Mouse (Mus musculus) ES-E14 (cell line): ENCODE measurements around the gene Gm19684. TPM values are rescaled to one million over a fixed set of nuclear protein-coding genes. Genes with fewer than 3 reads are reported as not detected.
A peak's percentile ranks its signal among the peaks of the same experiment; 100 is the strongest.
"Not testable (repeated sequence)": the region's sequence is repeated elsewhere in the genome, so short reads cannot be mapped to it uniquely, and the experiment has no call there.

Experiments used
- DNase-seq: peaks from one replicate; pipeline ENCODE4 v3.0.0-alpha.2; 2013; ENCODE audit warnings: low read depth, low spot score
- H3K27ac ChIP-seq: 2 replicates; pipeline ENCODE4 v1.5.1; 2012; ENCODE audit warnings: low read depth, mild to moderate bottlenecking, low read length, moderate library complexity, mixed read lengths; ENCODE audit not compliant: poor library complexity, insufficient read depth, severe bottlenecking
- H3K36me3 ChIP-seq: 2 replicates; pipeline ENCODE4 v1.6.1; 2012; ENCODE audit warnings: mild to moderate bottlenecking, low read length, moderate library complexity, mixed read lengths; ENCODE audit not compliant: control insufficient read depth, poor library complexity, insufficient read depth, severe bottlenecking
- H3K4me1 ChIP-seq, 2 experiments: fragments of 150-350 bp in 1 of 2; sonication (generic) in 1 of 2; 2 replicates each; pipeline ENCODE4 v1.6.1; 2012; ENCODE audit warnings: low read length in 2 of 2, mild to moderate bottlenecking in 1 of 2, mixed read lengths in 1 of 2; ENCODE audit not compliant: control insufficient read depth in 2 of 2, insufficient read depth in 2 of 2, poor library complexity in 1 of 2
- H3K4me3 ChIP-seq, 2 experiments: fragments of 150-350 bp in 1 of 2; sonication (generic) in 1 of 2; 2 replicates each; pipeline ENCODE4 v1.5.1; 2012; ENCODE audit warnings: low read length in 2 of 2, low read depth in 1 of 2, mild to moderate bottlenecking in 1 of 2, mixed read lengths in 1 of 2; ENCODE audit not compliant: insufficient read depth in 1 of 2, poor library complexity in 1 of 2, severe bottlenecking in 1 of 2
- H3K9ac ChIP-seq: 2 replicates; pipeline ENCODE4 v1.6.1; 2012; ENCODE audit warnings: low read depth, mild to moderate bottlenecking, low read length, mixed read lengths; ENCODE audit not compliant: poor library complexity, insufficient read depth, severe bottlenecking
- H3K9me3 ChIP-seq: fragments of 150-350 bp; sonication (generic); 2 replicates; pipeline ENCODE4 v1.6.1; 2012; ENCODE audit warnings: low read depth, mild to moderate bottlenecking, low read length; ENCODE audit not compliant: control insufficient read depth, insufficient read depth
- CHD2 ChIP-seq: IDR thresholded peaks from 2 replicates; pipeline ENCODE4 v1.6.1; 2014; ENCODE audit warnings: mild to moderate bottlenecking, low read depth, low read length, inconsistent platforms
- HCFC1 ChIP-seq: IDR thresholded peaks from 2 replicates; pipeline ENCODE4 v1.6.1; 2012; ENCODE audit warnings: low read length, inconsistent platforms, borderline replicate concordance; ENCODE audit not compliant: insufficient read depth
- MAFK ChIP-seq: IDR thresholded peaks from 2 replicates; pipeline ENCODE4 v1.6.1; 2014; ENCODE audit warnings: mild to moderate bottlenecking, low read depth, low read length, inconsistent platforms; ENCODE audit not compliant: insufficient read depth
- ZC3H11A ChIP-seq: IDR thresholded peaks from 2 replicates; pipeline ENCODE4 v1.6.1; 2012; ENCODE audit warnings: low read depth, mild to moderate bottlenecking, inconsistent platforms, low read length, borderline replicate concordance
- in situ Hi-C, 2 experiments: fragments of 600-800 bp; cut with MboI; formaldehyde crosslinking; loops; one replicate each; pipeline ENCODE4 v1.15.1; 2025; ENCODE audit warnings: low sequenced_read_pairs in 2 of 2, inconsistent platforms in 1 of 2; ENCODE audit not compliant: unreplicated experiment in 2 of 2
- total RNA-seq: library from RNA; depleted of rRNA; stranded (reverse); fragments of 300-350 nt; gene quantifications from 2 replicates; pipeline ENCODE4 v1.2.3, GENCODE M21; 2012

Gene Gm19684
- total RNA-seq, 1 experiment, result not detected

DNA sequence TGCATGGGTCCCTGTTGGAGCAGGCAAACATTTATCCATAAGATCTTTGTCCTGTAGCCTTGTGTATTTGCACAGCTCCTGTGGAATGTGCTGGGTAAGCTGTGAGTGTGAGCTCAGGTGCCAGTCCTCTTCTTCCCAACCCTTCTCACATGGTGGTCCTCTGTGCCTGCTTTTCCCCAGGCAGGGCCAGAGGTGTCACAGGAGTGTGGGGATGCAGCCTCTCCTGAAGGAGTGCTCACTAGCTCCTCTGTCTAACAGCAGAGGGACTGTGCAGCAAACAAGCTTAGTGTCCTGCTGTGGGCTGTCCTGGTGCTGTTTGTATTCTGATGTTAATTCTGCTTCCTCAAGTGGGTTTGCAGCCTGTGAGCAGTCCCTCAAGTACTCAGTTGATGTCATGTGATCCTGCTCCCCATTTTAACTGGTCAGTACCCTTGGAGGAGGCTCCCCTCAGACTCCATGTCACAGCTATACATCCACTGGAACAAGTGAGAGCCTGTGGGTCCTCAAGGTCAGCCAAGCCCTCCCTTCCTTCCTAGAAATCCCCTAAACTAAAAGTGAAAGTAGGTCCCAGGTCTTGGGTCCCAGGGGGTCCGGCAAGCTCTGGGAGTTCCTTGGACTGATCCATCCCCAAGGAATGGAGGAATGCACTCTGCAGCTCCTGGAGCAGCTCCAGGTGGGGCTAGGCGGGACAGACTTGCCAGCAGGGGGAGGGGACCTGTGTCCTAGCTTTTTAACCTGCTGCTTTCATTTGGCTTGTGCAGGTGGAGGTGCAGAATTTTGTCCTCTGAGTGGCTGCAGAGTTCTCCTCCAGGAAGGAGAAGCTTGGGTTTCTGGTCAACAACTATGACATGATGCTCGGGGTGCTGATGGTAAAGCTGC lies 33.0 kb downstream of the Gm19684 start:
- no peaks in the 10 kb centered on the region for H3K4me1 ChIP-seq
- no peak overlapping the region for H3K9ac ChIP-seq
- no peak overlapping the region for H3K27ac ChIP-seq
- H3K36me3 ChIP-seq, result no peaks in the 10 kb centered on the region
- H3K4me3 ChIP-seq, result no peak overlapping the region
- DNase-seq, result no peak
- TF ChIP-seq MAFK (no peak), CHD2 (no peak), ZC3H11A (no peak), HCFC1 (no peak)
- in situ Hi-C loops, result no loop called here
- no peaks in the 10 kb centered on the region for H3K9me3 ChIP-seq

DNA sequence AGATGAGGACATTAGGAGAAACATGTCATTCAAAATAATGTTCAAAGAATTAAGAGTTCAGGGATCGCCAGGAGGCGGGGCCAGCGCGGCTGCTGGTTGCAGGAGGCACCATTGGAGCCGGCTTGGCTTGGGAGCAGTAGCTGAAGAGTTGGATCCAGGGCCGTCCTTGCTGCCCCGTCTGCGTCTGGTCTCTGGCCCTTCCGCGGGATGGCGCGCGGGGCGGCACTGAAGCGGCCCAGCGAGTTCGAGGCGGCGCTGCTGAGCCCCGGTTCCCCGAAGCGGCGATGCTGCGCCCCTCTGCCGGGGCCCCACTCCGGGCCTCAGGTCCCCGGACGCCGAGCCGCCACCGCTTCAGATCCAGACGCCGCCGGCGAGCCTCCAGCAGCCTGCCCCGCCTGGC lies 36.3 kb downstream of the Gm19684 start:
- H3K36me3 ChIP-seq, result not testable (repeated sequence)

GRCm38 (mm10) chr17:36158264-36158663 lies 36.8 kb downstream of the Gm19684 start:
- H3K9ac ChIP-seq, H3K36me3 ChIP-seq, H3K27ac ChIP-seq, H3K4me3 ChIP-seq, in situ Hi-C loops, H3K4me1 ChIP-seq, H3K9me3 ChIP-seq, DNase-seq: not testable (repeated sequence)

More for the DNA sequence above, 36.3 kb downstream of the Gm19684 start:
- H3K9ac ChIP-seq, H3K9me3 ChIP-seq, in situ Hi-C loops, H3K4me1 ChIP-seq, DNase-seq, H3K27ac ChIP-seq, H3K4me3 ChIP-seq: not testable (repeated sequence)

GRCm38 (mm10) chr17:36161129-36162051 lies 39.9 kb downstream of the Gm19684 start:
- Histone ChIP-seq H3K4me3 (peak overlapping the region in 1 of 2 experiments; percentile 42; a peak in 2 of 4 replicates), H3K36me3 (no peaks in the 10 kb centered on the region), H3K4me1 (no peaks in the 10 kb centered on the region), H3K9me3 (no peaks in the 10 kb centered on the region), H3K9ac (no peak overlapping the region), H3K27ac (no peak overlapping the region)
- in situ Hi-C loops, result no loop called here
- DNase-seq, result no peak
- TF ChIP-seq MAFK (no peak), HCFC1 (no peak), ZC3H11A (no peak)

GRCm38 (mm10) chr17:36166901-36167300 lies 45.4 kb downstream of the Gm19684 start:
- H3K36me3 ChIP-seq, H3K4me1 ChIP-seq, H3K9me3 ChIP-seq, DNase-seq, H3K27ac ChIP-seq, H3K4me3 ChIP-seq, in situ Hi-C loops, H3K9ac ChIP-seq: not testable (repeated sequence)
